Mouse (Mus musculus): ENCODE measurements around the gene Sgsm1.

Sgsm1 gene

GRCm38 (mm10) chr5:113286048-113286447 lies 24.5 kb downstream of the Sgsm1 start:
- DNase-seq (ENCODE audit: low spot score in 2 of 2): no peak

GRCm38 (mm10) chr5:113285541-113285940 lies 25.0 kb downstream of the Sgsm1 start:
- DNase-seq (ENCODE audit: low spot score in 2 of 2): no peak

GRCm38 (mm10) chr5:113283726-113284125 lies 26.9 kb downstream of the Sgsm1 start:
- no peak for DNase-seq (ENCODE audit: low spot score in 2 of 2)

GRCm38 (mm10) chr5:113281557-113281956 lies 29.0 kb downstream of the Sgsm1 start:
- no peak for DNase-seq (ENCODE audit: low spot score in 2 of 2)

GRCm38 (mm10) chr5:113280138-113280856 lies 30.3 kb downstream of the Sgsm1 start:
- no peak for DNase-seq (ENCODE audit: low spot score in 2 of 2)

GRCm38 (mm10) chr5:113275839-113276238 lies 34.7 kb downstream of the Sgsm1 start:
- DNase-seq (ENCODE audit: low spot score in 2 of 2): no peak

- DNase-seq (ENCODE audit: low spot score in 2 of 2): peak; percentile 51 to 66
Observed at GRCm38 (mm10) chr5:113271207-113271811, 39.3 kb downstream of the Sgsm1 start.

- no peak for DNase-seq (ENCODE audit: low spot score in 2 of 2)
Observed at GRCm38 (mm10) chr5:113270043-113270442, 40.5 kb downstream of the Sgsm1 start.

- no peak for DNase-seq (ENCODE audit: low spot score in 2 of 2)
Observed at GRCm38 (mm10) chr5:113268246-113268645, 42.3 kb downstream of the Sgsm1 start.

GRCm38 (mm10) chr5:113265637-113266036 lies 44.9 kb downstream of the Sgsm1 start:
- DNase-seq (ENCODE audit: low spot score in 2 of 2): no peak

GRCm38 (mm10) chr5:113250806-113251205 lies 59.8 kb downstream of the Sgsm1 start:
- DNase-seq (ENCODE audit: low spot score in 2 of 2): no peak

GRCm38 (mm10) chr5:113249263-113249930 lies 61.2 kb downstream of the Sgsm1 start:
- no peak for DNase-seq (ENCODE audit: low spot score in 2 of 2)

GRCm38 (mm10) chr5:113230196-113230595 lies 80.4 kb downstream of the Sgsm1 start:
- DNase-seq (ENCODE audit: low spot score in 2 of 2): no peak

GRCm38 (mm10) chr5:113226632-113227102 lies 83.9 kb downstream of the Sgsm1 start, which contains the start of gene Tmem211:
Gene Tmem211, plus strand, starts transcription at chr5:113226909.
- peak; percentile 59 to 78 for DNase-seq (ENCODE audit: low spot score in 2 of 2)

- DNase-seq (ENCODE audit: low spot score in 2 of 2): no peak
Observed at GRCm38 (mm10) chr5:113225686-113226435, 84.7 kb downstream of the Sgsm1 start.

GRCm38 (mm10) chr5:113225271-113225670 lies 85.3 kb downstream of the Sgsm1 start:
- DNase-seq (ENCODE audit: low spot score in 2 of 2): no peak

GRCm38 (mm10) chr5:113223888-113224287 lies 86.7 kb downstream of the Sgsm1 start:
- no peak for DNase-seq (ENCODE audit: low spot score in 2 of 2)

GRCm38 (mm10) chr5:113221147-113221865 lies 89.3 kb downstream of the Sgsm1 start, which contains the start of gene 2900026A02Rik:
Gene 2900026A02Rik, minus strand, starts transcription at chr5:113221236.
- DNase-seq (ENCODE audit: low spot score in 2 of 2): peak in 1 of 2 experiments; percentile 65

GRCm38 (mm10) chr5:113220383-113221146 lies 90.0 kb downstream of the Sgsm1 start:
- DNase-seq (ENCODE audit: low spot score in 2 of 2): no peak

- no peak for DNase-seq (ENCODE audit: low spot score in 2 of 2)
Observed at GRCm38 (mm10) chr5:113219876-113220275, 90.7 kb downstream of the Sgsm1 start.

All from frontal cortex, postnatal 14 days (tissue).